Mouse (Mus musculus): ENCODE data around the gene Banf2.
A peak's percentile ranks its signal among the peaks of the same experiment; 100 is the strongest.

Banf2 gene

GRCm38 (mm10) chr2:144101463-144101961 is 68.7 kb downstream of the Banf2 start:
- no peak for DNase-seq (ENCODE audit: low spot score)

- DNase-seq (ENCODE audit: low spot score), result no peak
Measured at GRCm38 (mm10) chr2:144107374-144107773, 74.5 kb downstream of the Banf2 start.

- DNase-seq (ENCODE audit: low spot score), result no peak
Measured at GRCm38 (mm10) chr2:144107810-144108209, 75.0 kb downstream of the Banf2 start.

- DNase-seq (ENCODE audit: low spot score), result no peak
Measured at GRCm38 (mm10) chr2:144108376-144108775, 75.5 kb downstream of the Banf2 start.

- no peak for DNase-seq (ENCODE audit: low spot score)
Measured at GRCm38 (mm10) chr2:144111966-144112365, 79.1 kb downstream of the Banf2 start.

GRCm38 (mm10) chr2:144112666-144113065 is 79.8 kb downstream of the Banf2 start:
- no peak for DNase-seq (ENCODE audit: low spot score)

GRCm38 (mm10) chr2:144118061-144118460 is 85.2 kb downstream of the Banf2 start:
- no peak for DNase-seq (ENCODE audit: low spot score)

GRCm38 (mm10) chr2:144120186-144120823 is 87.4 kb downstream of the Banf2 start:
- DNase-seq (ENCODE audit: low spot score), result peak; percentile 12

- DNase-seq (ENCODE audit: low spot score), result no peak
Measured at GRCm38 (mm10) chr2:144122068-144122467, 89.2 kb downstream of the Banf2 start.
